Mouse (Mus musculus) Patski (cell line): ENCODE measurements at regions not wholly inside any gene's neighbourhood (a gene's known extent, or its start where the extent isn't known, plus 50 kb on each side); places are given as distances from the start of the nearest gene placed in this dataset.

ENCODE experiments used
- ATAC-seq: fragments of 100-300 bp; one replicate; pipeline ENCODE4 v1.8.0; 2021
- CTCF ChIA-PET: fragments of 350-600 bp; sonication (Branson Sonifier 250); formaldehyde crosslinking; loops from one replicate; lab custom pipeline; 2022; ENCODE audit warnings: inconsistent platforms; lab: Charles Lee
- POLR2A ChIA-PET: fragments of 350-600 bp; sonication (Branson Sonifier 250); formaldehyde crosslinking; loops from one replicate; lab custom pipeline; 2022; ENCODE audit warnings: antibody characterized with exemption, inconsistent platforms; lab: Charles Lee
- DNase-seq: peaks from one replicate; pipeline ENCODE4 v3.0.0-alpha.2; 2011; ENCODE audit warnings: low read depth, low spot score
- H3K27me3 ChIP-seq: fragments of 371-371 bp; one replicate; pipeline ENCODE4 v1.5.1; 2021
- CTCF ChIP-seq: fragments of 100-300 bp; IDR thresholded peaks from one replicate; pipeline ENCODE4 v1.5.1; 2021
- in situ Hi-C: fragments of 300-500 bp; cut with MboI; formaldehyde crosslinking; loops from 3 replicates; pipeline ENCODE4 v1.11.1; 2018; ENCODE audit warnings: low pct_unique_long_range_greater_than_20kb, mixed read lengths

DNA sequence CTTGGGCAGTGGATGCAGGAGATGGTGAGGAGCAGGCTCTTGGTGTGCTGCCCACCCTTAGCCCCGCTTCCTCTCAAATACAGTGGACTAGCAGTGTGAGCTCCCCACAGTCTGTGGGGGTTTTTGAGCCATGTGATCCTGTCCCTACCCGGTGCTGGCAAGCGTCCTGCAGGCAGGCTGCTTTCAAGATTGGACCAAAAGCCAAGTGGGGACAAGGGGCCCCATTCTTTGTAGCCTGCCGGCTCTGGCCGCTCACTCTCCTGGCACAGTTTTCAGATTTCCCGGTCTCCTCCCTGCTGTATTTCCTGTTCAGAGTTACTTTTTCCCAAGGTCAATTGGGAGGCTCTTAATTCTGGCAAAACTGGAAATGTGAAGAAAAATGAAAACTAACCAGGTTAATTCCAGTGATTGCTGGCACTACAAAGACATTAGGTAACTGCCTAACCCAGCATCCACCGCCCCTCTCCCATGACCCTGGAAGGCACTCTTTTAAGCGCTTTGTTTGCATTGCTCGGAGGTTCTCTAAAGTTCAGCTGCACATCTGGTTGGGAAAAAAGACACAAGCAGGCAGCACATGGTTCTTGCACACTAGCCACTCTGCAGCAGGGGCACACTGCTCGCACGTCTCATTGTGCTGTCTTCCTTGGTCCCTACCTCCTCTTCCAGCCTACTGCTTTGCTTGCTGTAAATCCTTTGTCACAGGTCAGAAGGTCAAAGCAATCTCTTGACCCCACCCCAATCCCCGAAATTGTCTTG is 105.6 kb downstream of the Rassf10 start:
- H3K27me3 ChIP-seq, result no peaks in the 10 kb centered on the region
- ATAC-seq (no peak), DNase-seq (no peak)
- ChIA-PET CTCF (interaction anchor here (1.5 to 1.9 kb wide), 2 partner anchors 8 to 37 kb away, joined by 4 to 5 read pairs; no protein-coding TSS in a partner anchor), POLR2A (no interaction called here)
- in situ Hi-C loops, result no loop called here
- TF ChIP-seq CTCF, result no peak

DNA sequence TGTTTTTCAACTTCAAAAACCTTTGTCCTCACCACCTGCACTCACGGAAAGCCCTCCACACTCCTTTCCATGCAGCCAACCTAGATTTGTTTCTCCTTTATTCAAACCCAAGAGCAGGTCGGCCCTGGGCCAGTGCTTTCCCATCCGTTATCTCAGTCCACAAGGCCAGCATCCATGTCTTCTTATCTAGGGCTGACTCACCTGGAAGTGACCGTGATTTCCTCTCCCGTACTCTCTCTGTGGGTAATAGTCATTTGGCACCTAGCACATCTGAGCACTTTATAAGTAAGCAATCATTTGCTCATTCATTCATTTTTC is 106.2 kb downstream of the Rassf10 start:
- ChIA-PET CTCF (interaction anchor here (1.9 kb wide), 1 partner anchor 9 kb away, joined by 5 read pairs; no protein-coding TSS in a partner anchor), POLR2A (no interaction called here)
- ATAC-seq (no peak), DNase-seq (no peak)
- H3K27me3 ChIP-seq, result no peaks in the 10 kb centered on the region
- no peak for TF ChIP-seq CTCF
- in situ Hi-C loops, result no loop called here

DNA sequence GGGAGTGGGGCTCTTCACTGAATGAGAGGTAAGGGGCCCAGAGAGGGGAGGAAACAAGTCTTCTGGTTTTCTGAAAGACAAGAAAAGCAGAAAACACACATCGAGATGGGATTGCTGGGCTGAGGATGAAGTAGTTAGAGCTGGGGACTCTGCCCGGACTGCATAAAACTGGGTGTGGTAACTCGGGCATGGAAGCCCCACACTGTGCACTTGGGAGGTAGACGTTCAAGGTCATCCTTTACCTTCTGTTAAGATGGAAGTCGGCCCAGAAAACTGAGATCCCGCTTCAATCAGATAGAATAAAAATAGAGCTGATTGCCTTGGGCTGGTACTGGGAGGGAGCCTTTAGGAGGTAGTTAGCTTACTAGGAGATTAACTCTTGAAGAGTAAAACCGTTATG is 107.2 kb downstream of the Rassf10 start:
- CTCF ChIA-PET, result interaction anchor here (1.9 kb wide), 1 partner anchor 10 kb away, joined by 5 read pairs; no protein-coding TSS in a partner anchor
- in situ Hi-C loops, result no loop called here
- no peak for ATAC-seq
- POLR2A ChIA-PET, result no interaction called here
- no peak for DNase-seq
- no peaks in the 10 kb centered on the region for H3K27me3 ChIP-seq
- no peak for TF ChIP-seq CTCF

DNA sequence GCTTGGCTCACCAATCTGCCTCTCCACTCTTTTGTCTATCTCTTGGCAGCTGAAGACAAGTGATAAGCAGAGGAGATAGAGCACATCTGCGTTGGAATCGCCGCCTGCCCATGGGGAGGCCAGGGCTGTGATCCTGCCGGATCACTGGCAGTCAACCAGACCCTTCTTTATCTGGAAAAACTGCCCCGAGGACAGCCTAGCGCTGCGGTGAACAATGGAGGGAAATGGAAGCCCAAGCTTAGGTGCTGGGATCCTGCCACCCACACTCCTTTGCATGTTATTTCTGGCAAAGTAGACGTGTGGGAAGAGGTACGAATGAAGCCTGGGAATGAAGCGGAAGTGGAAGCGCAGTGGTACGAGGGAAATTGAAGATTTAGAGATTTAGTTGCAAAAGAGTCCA is 112.8 kb downstream of the Rassf10 start:
- CTCF ChIA-PET, result interaction anchor here (1.3 kb wide), 1 partner anchor 16 kb away, joined by 3 read pairs; no protein-coding TSS in a partner anchor
- H3K27me3 ChIP-seq, result no peaks in the 10 kb centered on the region
- ATAC-seq, result no peak
- DNase-seq, result no peak
- in situ Hi-C loops, result no loop called here
- no peak for TF ChIP-seq CTCF
- POLR2A ChIA-PET, result no interaction called here

DNA sequence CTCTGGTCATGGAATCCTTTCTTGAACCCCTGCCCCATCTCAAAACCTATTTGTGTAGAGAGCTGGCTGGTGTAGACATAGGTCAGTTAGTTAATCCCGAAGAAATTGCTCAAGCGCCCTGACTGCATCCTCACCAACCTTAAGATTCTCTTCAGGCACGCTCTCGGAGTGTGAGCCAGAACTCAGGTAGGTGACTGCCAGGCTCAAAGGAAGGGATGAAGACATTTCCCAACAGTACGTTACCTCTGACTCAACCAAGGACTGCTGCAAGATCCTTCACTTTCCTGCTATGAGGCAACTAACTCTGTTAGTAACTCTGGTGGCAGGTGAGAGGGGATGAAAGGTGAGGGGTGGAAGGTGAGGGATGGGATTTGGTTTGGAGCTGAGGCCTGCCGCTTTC is 114.5 kb downstream of the Rassf10 start:
- POLR2A ChIA-PET, result no interaction called here
- ATAC-seq (no peak), DNase-seq (no peak)
- CTCF ChIA-PET, result interaction anchor here (2.3 kb wide), 1 partner anchor 10 kb away, joined by 6 read pairs; no protein-coding TSS in a partner anchor
- TF ChIP-seq CTCF, result no peak
- in situ Hi-C loops, result no loop called here
- H3K27me3 ChIP-seq, result no peaks in the 10 kb centered on the region

DNA sequence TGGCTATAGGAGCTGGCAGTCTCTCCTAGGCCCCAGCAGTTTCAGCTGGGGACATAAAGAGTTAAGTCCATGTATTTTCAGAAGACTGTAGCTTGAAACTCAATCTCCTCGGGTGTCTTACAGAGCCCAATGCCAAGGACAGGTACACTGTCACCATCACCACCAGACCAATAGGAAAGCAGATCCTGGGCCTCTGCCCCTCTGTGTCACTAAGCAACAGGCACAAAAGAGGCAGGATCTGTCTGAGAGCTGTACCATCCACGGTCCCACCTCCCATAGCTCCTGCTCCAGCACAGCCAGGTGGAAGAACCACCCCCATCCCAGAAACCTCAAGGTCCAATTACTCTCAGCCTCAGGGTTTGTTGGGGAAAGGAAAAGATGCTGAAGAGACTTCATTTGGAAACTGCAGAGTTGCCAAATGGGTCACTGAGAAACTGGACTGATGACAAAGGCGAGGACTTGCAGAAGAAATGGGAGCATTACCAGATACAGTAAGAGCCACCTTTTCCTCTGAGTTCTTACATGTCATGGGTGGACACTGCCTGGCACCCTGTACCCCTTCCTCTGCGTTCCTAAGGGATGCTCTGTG is 115.7 kb downstream of the Rassf10 start:
- CTCF ChIA-PET, result interaction anchor here (2.3 kb wide), 1 partner anchor 9 kb away, joined by 6 read pairs; no protein-coding TSS in a partner anchor
- DNase-seq (no peak), ATAC-seq (no peak)
- in situ Hi-C loops, result no loop called here
- no peaks in the 10 kb centered on the region for H3K27me3 ChIP-seq
- no peak for TF ChIP-seq CTCF
- POLR2A ChIA-PET, result no interaction called here

DNA sequence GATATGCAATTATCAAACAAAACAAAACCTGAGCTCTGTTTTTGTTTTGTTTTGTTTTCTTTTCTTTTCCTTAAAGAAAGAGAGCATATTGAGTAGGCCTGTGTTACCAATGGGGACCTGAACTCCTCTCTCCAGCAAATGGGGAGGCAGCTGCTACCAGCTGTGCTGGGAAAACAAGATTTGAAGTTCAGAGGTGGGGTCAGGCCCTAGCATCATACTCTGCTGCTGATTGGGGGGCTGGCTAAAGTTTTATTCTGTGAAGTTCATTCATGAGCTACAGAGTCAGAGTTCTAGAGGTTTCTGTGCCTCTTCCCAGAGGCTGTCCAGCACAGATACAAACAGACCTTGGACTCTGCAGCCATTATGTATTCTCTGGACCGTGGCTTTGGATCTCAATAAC is 117.7 kb downstream of the Rassf10 start:
- ATAC-seq (no peak), DNase-seq (no peak)
- no peaks in the 10 kb centered on the region for H3K27me3 ChIP-seq
- TF ChIP-seq CTCF, result no peak
- in situ Hi-C loops, result no loop called here
- ChIA-PET POLR2A (no interaction called here), CTCF (interaction anchor here (1.7 kb wide), 1 partner anchor 10 kb away, joined by 5 read pairs; no protein-coding TSS in a partner anchor)

DNA sequence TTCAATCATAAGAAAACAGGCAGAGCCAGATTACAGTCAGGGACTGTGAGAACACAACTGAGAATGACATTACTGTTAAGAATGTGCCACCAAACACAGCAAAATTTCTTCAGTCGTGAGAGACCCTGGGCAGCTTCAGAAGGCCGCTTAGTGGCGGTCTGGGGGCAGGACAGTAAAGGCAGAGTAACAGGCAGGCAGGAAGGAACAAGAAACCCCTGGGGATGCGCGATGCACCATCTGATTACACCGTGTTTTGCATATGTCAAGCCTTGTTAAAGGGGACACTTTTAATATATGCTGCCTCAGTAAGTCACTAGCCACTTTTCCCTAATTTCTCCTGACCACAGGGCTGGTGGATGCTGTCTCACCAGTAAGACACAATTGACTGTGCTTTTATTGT is 120.0 kb downstream of the Rassf10 start:
- H3K27me3 ChIP-seq, result no peaks in the 10 kb centered on the region
- ChIA-PET POLR2A (no interaction called here), CTCF (no interaction called here)
- TF ChIP-seq CTCF, result no peak
- DNase-seq (no peak), ATAC-seq (no peak)
- in situ Hi-C loops, result no loop called here

DNA sequence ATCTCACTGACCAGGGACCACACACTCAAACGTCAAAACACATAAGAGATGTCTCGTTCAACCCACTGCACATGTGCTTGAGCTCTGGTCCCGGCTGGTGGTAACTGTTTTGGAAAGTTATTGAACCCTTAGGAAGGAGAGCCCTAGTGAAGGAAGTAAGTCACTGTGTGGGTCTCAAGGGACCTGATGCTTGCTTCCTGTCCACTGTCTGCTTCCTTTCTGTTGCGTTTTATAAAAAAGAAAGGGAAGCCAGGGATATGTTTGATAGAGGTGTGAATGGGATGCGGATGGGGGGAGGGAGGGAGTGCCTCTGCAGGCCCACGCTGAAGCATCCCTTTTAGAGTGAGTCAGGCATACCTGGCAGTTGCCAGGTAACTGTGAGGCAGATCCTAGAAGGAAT is 121.6 kb downstream of the Rassf10 start:
- no peak for TF ChIP-seq CTCF
- H3K27me3 ChIP-seq, result no peaks in the 10 kb centered on the region
- no peak for ATAC-seq
- CTCF ChIA-PET, result no interaction called here
- in situ Hi-C loops, result no loop called here
- DNase-seq, result no peak
- POLR2A ChIA-PET, result no interaction called here

DNA sequence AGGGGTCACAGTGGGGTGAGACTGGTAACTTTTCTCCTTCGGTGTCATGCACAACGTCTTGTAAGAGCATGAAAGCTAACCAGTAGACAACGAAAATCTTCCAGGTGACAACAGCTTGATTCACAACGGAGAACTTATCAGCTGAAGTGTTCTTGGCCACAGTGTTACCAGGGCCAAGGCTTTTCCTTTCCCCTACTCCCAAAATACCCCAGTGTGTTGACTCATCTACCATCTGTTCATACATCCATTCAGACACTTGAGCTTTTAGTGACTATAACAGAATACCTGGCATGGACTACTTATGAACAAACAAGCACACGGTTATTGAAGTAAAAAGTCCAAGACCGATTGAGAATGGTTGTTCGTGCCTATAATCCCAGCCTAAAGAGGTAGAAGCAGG is 122.5 kb downstream of the Rassf10 start:
- no peak for TF ChIP-seq CTCF
- no peaks in the 10 kb centered on the region for H3K27me3 ChIP-seq
- ChIA-PET POLR2A (interaction anchor here (1.1 kb wide), 1 partner anchor 62 kb away, joined by 3 read pairs; no protein-coding TSS in a partner anchor), CTCF (interaction anchor here (1.2 kb wide), 1 partner anchor 9 kb away, joined by 3 read pairs; no protein-coding TSS in a partner anchor)
- DNase-seq (no peak), ATAC-seq (no peak)
- in situ Hi-C loops, result no loop called here

DNA sequence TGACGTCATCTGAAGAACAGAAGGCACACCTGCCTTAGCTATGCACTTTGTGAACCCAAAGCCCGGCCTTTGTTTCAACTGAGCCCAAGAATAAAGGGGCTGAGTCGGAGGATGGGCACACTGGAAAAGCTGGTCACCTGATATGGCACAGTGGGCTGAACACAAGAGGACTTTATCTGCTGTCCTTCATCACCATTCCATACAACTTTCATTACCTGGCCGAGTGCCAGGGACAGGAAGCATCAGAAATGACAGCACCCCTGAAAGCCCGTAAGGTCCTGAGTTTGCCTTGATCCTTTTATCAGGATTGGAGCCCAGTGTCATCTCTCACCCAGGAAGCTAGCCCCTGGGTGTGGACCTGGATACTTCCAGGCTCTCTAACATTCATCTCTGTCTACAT is 126.1 kb upstream of the Arntl start:
- ATAC-seq (no peak), DNase-seq (no peak)
- H3K27me3 ChIP-seq, result no peaks in the 10 kb centered on the region
- in situ Hi-C loops, result no loop called here
- ChIA-PET POLR2A (no interaction called here), CTCF (interaction anchor here (1.3 kb wide), 1 partner anchor 9 kb away, joined by 5 read pairs; no protein-coding TSS in a partner anchor)
- TF ChIP-seq CTCF, result no peak
